Mouse (Mus musculus): Measurements from ENCODE around the gene Gm48552.

The Gm48552 gene

DNA sequence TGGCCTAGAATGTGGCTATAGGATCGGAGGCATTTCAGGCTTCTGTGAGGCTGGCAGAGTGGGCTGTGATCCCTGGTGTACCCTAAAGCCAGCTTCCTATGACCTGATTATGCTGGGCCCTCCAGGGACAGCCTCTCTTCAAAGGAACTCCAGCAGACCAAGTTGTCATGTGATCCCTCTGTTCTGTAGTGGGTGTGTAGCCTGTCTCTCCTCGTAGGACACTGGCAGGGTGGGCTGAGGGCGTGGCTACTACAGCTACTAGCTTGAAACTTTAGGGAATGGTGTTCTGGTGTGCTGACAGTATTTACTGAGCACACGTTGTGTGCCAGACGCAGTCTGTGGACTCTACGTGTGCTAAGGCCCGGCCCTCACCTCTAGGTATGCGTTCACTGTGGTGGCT lies 28.1 kb upstream of the Gm48552 start:
- DNase-seq (ENCODE audit: extremely low read depth, insufficient read length, low spot score), result no peak

DNA sequence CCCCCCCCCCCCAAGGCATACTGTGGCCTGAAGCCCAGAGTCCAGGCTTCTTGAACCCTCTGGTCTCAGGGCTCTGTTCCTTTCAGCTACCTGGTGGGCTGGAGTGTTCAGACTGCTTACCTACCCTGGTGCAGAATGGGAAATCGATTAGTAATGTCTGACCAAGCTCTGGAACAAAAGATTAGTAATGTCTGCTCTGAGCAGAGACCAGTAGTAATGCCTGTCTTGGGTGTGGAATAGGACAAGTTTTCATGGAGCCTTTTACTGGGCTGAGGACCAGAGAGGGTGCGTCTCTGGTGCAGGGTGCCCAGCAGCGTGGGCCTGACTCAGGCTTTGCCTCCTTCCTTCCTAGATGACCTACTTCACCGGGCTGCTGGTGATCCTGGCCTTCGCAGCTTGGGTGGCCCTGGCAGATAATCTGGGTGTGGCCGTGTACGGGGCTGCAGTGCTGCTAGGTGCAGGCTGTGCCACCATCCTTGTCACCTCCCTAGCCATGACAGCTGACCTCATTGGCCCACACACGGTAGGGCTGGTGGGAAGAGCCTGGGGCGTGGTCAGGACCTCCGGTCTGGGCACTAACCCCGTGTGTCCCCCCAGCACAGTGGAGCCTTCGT lies 26.4 kb upstream of the Gm48552 start:
- no peak for DNase-seq (ENCODE audit: extremely low read depth, insufficient read length, low spot score)

- no peak for DNase-seq (ENCODE audit: extremely low read depth, insufficient read length, low spot score)
These were observed 25.1 kb upstream of the Gm48552 start for GRCm38 (mm10) chr10:81363436-81364346.

- peak; percentile 61 for DNase-seq (ENCODE audit: extremely low read depth, insufficient read length, low spot score)
These were observed 24.1 kb upstream of the Gm48552 start for GRCm38 (mm10) chr10:81364666-81365065.

DNA sequence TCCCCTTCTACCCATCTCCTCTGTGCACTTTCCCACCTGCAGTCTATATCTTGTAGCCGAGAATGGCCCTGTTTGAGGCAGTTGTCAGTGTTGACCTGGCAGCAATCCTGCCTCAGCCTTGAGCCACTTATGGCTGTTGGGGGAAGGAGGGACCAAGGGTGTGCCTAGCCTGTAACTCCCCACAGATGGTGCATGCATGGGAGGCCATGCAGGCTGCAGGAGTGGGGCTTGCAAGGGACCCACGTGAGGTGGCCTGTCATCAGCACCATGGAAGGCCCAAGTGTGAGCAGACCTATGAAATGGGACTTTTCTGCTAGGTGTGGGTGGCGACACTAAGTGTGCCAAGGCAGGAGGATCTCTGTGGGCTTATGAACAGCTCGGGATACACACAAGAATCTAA lies 23.7 kb upstream of the Gm48552 start:
- no peak for DNase-seq (ENCODE audit: extremely low read depth, insufficient read length, low spot score)

GRCm38 (mm10) chr10:81365672-81366476 lies 22.9 kb upstream of the Gm48552 start, which contains the start of gene 4930404N11Rik:
TSS of gene 4930404N11Rik (minus strand) at chr10:81365816.
- peak; percentile 57 for DNase-seq (ENCODE audit: extremely low read depth, insufficient read length, low spot score)

DNA sequence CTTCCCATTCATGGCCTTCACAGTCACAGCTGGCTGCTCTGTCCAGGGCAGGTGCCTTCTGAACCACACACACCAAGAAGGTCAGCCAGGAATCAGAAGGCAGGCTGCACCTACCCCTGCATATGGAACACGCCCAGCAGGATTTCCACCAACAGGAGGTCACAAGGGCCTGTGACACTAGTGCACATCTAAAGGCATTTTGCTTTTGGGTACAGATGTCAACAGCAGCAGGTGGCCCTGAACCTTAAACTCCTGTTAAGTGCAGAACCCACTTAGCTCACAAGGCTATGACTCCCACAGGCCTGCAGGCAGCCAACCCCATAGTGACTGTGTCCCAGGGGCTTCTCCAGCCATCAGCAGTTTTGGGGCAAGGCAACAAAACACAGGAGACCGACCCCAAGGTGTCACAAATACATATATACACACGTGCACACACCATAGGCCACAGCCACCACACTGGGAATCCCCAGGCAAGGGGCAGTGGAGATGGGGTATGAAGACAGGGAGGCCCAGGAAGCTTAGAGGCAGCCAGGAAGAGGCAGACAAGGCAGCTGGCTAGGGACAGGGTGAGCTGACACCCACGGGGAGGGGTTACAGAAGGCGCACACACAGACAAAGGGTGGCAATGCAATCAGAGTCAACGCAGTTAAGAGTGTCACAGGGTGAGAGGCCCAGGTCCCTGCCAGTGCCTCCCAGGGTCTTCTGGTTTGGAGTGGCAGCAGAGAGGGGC lies 22.2 kb upstream of the Gm48552 start:
- DNase-seq (ENCODE audit: extremely low read depth, insufficient read length, low spot score), result no peak

DNA sequence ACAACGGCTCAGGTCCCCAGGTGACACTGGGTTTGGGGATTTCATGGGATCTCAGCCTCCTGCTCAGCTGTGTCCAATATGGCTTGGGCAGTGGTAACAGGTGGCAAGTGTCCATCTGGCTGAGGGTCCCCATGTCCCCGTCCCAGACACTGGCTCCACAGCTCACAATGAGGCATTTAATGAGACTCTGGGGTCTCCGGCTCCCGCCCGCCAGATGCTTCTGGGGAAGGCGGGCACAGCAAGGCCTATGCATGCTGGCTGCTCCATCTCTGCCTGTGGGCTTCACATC lies 21.7 kb upstream of the Gm48552 start:
- DNase-seq (ENCODE audit: extremely low read depth, insufficient read length, low spot score), result no peak

- no peak for DNase-seq (ENCODE audit: extremely low read depth, insufficient read length, low spot score)
These were observed 13.5 kb upstream of the Gm48552 start for GRCm38 (mm10) chr10:81375322-81375721.

- no peak for DNase-seq (ENCODE audit: extremely low read depth, insufficient read length, low spot score)
These were observed 12.0 kb upstream of the Gm48552 start for GRCm38 (mm10) chr10:81376561-81377361.

GRCm38 (mm10) chr10:81377362-81377664 lies 11.5 kb upstream of the Gm48552 start:
- no peak for DNase-seq (ENCODE audit: extremely low read depth, insufficient read length, low spot score)

DNA sequence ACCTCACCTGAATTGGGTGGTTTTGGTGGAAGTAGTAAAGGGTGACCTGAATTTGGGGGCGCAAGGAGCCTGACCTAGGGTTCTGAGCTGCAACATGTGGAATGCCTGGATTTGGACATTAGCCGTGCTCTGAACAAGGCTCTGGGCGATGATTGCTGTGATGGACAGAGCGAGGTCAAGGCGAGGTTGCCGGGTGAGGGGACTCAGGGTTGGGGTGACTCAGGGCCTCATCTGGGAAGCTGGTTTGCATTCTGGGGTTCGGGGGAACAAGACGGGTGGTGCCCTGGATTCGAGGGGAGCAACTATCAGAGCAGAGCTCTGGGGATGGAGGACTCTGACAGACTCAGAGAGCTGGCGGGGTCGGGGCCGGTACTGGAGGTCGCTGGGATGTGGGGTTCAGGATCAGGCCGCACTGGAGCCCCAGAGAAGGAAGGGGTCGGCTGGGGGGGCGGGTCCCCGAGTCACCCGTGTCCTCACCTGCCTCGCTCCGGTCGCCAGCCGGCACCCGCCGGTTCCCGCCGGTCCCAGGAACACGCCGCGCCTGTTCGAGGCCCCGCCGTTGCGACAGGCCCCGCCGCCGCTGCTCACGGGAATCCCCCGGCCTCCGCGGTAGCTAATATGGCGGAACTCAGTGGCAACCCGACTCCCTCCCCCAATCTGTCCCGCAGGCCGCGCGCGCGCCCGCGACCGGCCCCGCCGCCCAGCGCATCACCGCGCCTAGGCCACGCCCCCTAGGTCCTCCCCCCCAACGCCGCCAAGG lies 10.8 kb upstream of the Gm48552 start, which contains the start of gene Fzr1:
Fzr1 (minus strand) TSS at position 724 of the 760 bp plus-strand sequence.
- DNase-seq (ENCODE audit: extremely low read depth, insufficient read length, low spot score), result no peak

GRCm38 (mm10) chr10:81378553-81379182 lies 10.1 kb upstream of the Gm48552 start:
- peak; percentile 100 for DNase-seq (ENCODE audit: extremely low read depth, insufficient read length, low spot score)

- no peak for DNase-seq (ENCODE audit: extremely low read depth, insufficient read length, low spot score)
These were observed 9.6 kb upstream of the Gm48552 start for GRCm38 (mm10) chr10:81379183-81379553.

- no peak for DNase-seq (ENCODE audit: extremely low read depth, insufficient read length, low spot score)
These were observed 8.9 kb upstream of the Gm48552 start for GRCm38 (mm10) chr10:81379809-81380378.

DNA sequence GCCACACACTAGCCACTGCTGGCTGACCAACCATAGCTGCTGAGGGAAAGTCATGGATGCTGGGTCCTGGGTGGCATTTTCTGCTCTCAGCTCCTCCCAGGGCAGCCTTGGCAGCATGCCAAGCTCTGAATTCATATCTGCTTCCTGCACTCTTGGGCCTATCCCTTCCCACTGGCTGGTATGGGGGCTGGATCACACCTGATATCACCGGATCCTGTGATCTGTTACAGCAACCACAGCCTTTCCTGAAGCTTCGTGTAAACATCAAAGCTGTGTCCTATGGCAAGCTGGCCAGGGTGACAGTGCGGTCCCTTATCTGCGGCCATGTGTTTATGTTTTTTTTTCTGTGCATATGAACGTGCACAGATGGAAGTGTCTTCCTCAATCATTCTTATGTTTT lies 6.8 kb upstream of the Gm48552 start:
- no peak for DNase-seq (ENCODE audit: extremely low read depth, insufficient read length, low spot score)

- DNase-seq (ENCODE audit: extremely low read depth, insufficient read length, low spot score), result peak; percentile 99
These were observed 4.8 kb upstream of the Gm48552 start, which contains the start of the genes Dohh and Gm48551 for GRCm38 (mm10) chr10:81383802-81384604. TSS of gene Dohh (plus strand) at chr10:81384428. TSS of gene Gm48551 (plus strand) at chr10:81384466.

DNA sequence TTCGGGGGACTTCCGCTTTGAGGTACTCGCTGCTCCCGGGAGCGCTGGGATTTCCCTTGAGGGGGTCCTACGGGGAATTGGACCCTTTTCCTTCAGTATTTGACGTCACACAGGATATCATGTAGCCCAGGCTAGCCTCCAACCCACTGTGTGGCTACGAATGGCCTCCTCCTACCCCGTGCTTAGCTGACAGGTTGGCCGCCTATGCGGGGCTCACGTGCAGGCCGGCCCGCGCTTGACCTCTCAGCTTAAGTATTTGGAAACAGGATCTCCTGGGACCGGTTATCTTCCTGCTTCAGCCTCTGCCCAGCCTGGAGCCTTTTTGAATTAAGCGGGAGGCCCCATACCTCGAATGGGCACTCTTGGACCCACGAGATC lies 4.2 kb upstream of the Gm48552 start:
- DNase-seq (ENCODE audit: extremely low read depth, insufficient read length, low spot score), result no peak
